Mouse (Mus musculus): Measurements from ENCODE around the gene Susd4. TPM values are rescaled to one million over a fixed set of nuclear protein-coding genes. Genes with fewer than 3 reads are reported as not detected.

The Susd4 gene
- total RNA-seq, 2 experiments from 2014 or later = 94.1 to 100 TPM

GRCm38 (mm10) chr1:182850080-182850479 is 86.4 kb downstream of the Susd4 start:
- no peak for DNase-seq (ENCODE audit: low spot score in 2 of 2)

GRCm38 (mm10) chr1:182852158-182852557 is 88.5 kb downstream of the Susd4 start:
- DNase-seq (ENCODE audit: low spot score in 2 of 2) = no peak

GRCm38 (mm10) chr1:182856636-182857035 is 93.0 kb downstream of the Susd4 start:
- DNase-seq (ENCODE audit: low spot score in 2 of 2) = no peak

GRCm38 (mm10) chr1:182861671-182862358 is 98.2 kb downstream of the Susd4 start:
- no peak for DNase-seq (ENCODE audit: low spot score in 2 of 2)

- DNase-seq (ENCODE audit: low spot score in 2 of 2) = no peak
These were observed 99.7 kb downstream of the Susd4 start for GRCm38 (mm10) chr1:182863396-182863795.

GRCm38 (mm10) chr1:182867886-182868285 is 104.2 kb downstream of the Susd4 start:
- no peak for DNase-seq (ENCODE audit: low spot score in 2 of 2)

- DNase-seq (ENCODE audit: low spot score in 2 of 2) = peak; percentile 48 to 49
These were observed 104.9 kb downstream of the Susd4 start for GRCm38 (mm10) chr1:182868432-182869113.

- no peak for DNase-seq (ENCODE audit: low spot score in 2 of 2)
These were observed 105.4 kb downstream of the Susd4 start for GRCm38 (mm10) chr1:182869114-182869456.

- DNase-seq (ENCODE audit: low spot score in 2 of 2) = no peak
These were observed 114.5 kb downstream of the Susd4 start for GRCm38 (mm10) chr1:182878156-182878555.

- DNase-seq (ENCODE audit: low spot score in 2 of 2) = no peak
These were observed 115.1 kb downstream of the Susd4 start for GRCm38 (mm10) chr1:182878719-182879118.

GRCm38 (mm10) chr1:182881246-182881645 is 117.6 kb downstream of the Susd4 start:
- DNase-seq (ENCODE audit: low spot score in 2 of 2) = no peak

- DNase-seq (ENCODE audit: low spot score in 2 of 2) = no peak
These were observed 119.0 kb downstream of the Susd4 start for GRCm38 (mm10) chr1:182882611-182883010.

- DNase-seq (ENCODE audit: low spot score in 2 of 2) = peak; percentile 61 to 66
These were observed 132.0 kb downstream of the Susd4 start for GRCm38 (mm10) chr1:182895698-182896097.

GRCm38 (mm10) chr1:182897071-182897470 is 133.4 kb downstream of the Susd4 start:
- no peak for DNase-seq (ENCODE audit: low spot score in 2 of 2)

- DNase-seq (ENCODE audit: low spot score in 2 of 2) = peak; percentile 29 to 40
These were observed 134.0 kb downstream of the Susd4 start for GRCm38 (mm10) chr1:182897506-182898138.

GRCm38 (mm10) chr1:182902095-182902494 is 138.4 kb downstream of the Susd4 start:
- DNase-seq (ENCODE audit: low spot score in 2 of 2) = no peak

GRCm38 (mm10) chr1:182902906-182903305 is 139.2 kb downstream of the Susd4 start:
- no peak for DNase-seq (ENCODE audit: low spot score in 2 of 2)

GRCm38 (mm10) chr1:182905669-182906068 is 142.0 kb downstream of the Susd4 start:
- no peak for DNase-seq (ENCODE audit: low spot score in 2 of 2)

GRCm38 (mm10) chr1:182908050-182909036 is 144.7 kb downstream of the Susd4 start:
- peak; percentile 79 to 83 for DNase-seq (ENCODE audit: low spot score in 2 of 2)

GRCm38 (mm10) chr1:182909066-182909465 is 145.4 kb downstream of the Susd4 start:
- DNase-seq (ENCODE audit: low spot score in 2 of 2) = no peak

- DNase-seq (ENCODE audit: low spot score in 2 of 2) = no peak
These were observed 145.9 kb downstream of the Susd4 start for GRCm38 (mm10) chr1:182909596-182909995.
